Mouse (Mus musculus): ENCODE data around the gene Ska2. TPM values are rescaled to one million over a fixed set of nuclear protein-coding genes. Genes with fewer than 3 reads are reported as not detected.

The Ska2 gene
- total RNA-seq, 2 experiments from 2014 or later, result 6.0 to 6.2 TPM

GRCm38 (mm10) chr11:87163751-87164150 lies 54.7 kb downstream of the Ska2 start:
- no peak for DNase-seq (ENCODE audit: low spot score in 2 of 2)

GRCm38 (mm10) chr11:87173625-87174024 lies 64.6 kb downstream of the Ska2 start:
- no peak for DNase-seq (ENCODE audit: low spot score in 2 of 2)

Small RNAs within 50 kb of the gene (microRNA-seq; reads per million reads assigned to microRNA genes)
- gene Mir301 (ENCODE audit: borderline number of aligned reads in 2 of 2), result 25.1 to 369 reads per million in 2 experiments

Other genes starting within 250 kb of the Ska2 start
- gene Ypel2, start 115.5 kb upstream of the Ska2 start, total RNA-seq (2021), result 10 to 100 TPM; 12.8 to 31.2 TPM
- 1 to 10 TPM; 3.7 to 6.3 TPM for gene Gdpd1, start 35.2 kb upstream of the Ska2 start, total RNA-seq (2021)
- 10 to 100 TPM; 15.2 to 23.4 TPM for gene Smg8, start 22.5 kb upstream of the Ska2 start, total RNA-seq (2021)
- gene Prr11, start 526 bp upstream of the Ska2 start, total RNA-seq (2021), result under 1 TPM; 0.46 to 0.58 TPM
- 10 to 100 TPM; 14.2 to 14.9 TPM for gene Trim37, start 17.8 kb downstream of the Ska2 start, total RNA-seq (2021)
- gene Ppm1e, start 249.8 kb downstream of the Ska2 start, total RNA-seq (2021), result 10 to 100 TPM; 13.1 to 24.4 TPM